Mouse (Mus musculus) v-Abl transformed pro-B cells (cell line): Measurements from ENCODE around the gene Dlgap1.

Experiments used
- in situ Hi-C, 2 experiments: fragments of 400-800 bp; cut with MboI; formaldehyde crosslinking; loops; one replicate each; pipeline ENCODE4 v1.15.1; 2025; ENCODE audit not compliant: unreplicated experiment in 2 of 2

Gene Dlgap1

GRCm38 (mm10) chr17:70849399-70850232 lies 880.7 kb downstream of the Dlgap1 start:
- in situ Hi-C loops: loop anchor here (5.0 to 25.0 kb wide), 8 partner anchors 43 to 765 kb away; partner anchors contain the start of genes Lpin2 (in 1 of the 2), Smchd1 (in 1 of the 2) and Wdr43 (in 1 of the 2)

GRCm38 (mm10) chr17:70850233-70850995 lies 881.5 kb downstream of the Dlgap1 start:
- in situ Hi-C loops: loop anchor here in 1 of 2 experiments (5.0 to 25.0 kb wide), 4 partner anchors 42 to 764 kb away; partner anchors contain the start of genes Lpin2, Smchd1 and Wdr43

GRCm38 (mm10) chr17:70850996-70851991 lies 882.4 kb downstream of the Dlgap1 start:
- in situ Hi-C loops: loop anchor here in 1 of 2 experiments (5.0 to 25.0 kb wide), 4 partner anchors 41 to 764 kb away; partner anchors contain the start of genes Lpin2, Smchd1 and Wdr43

- in situ Hi-C loops: loop anchor here in 1 of 2 experiments (5.0 to 25.0 kb wide), 4 partner anchors 40 to 763 kb away; partner anchors contain the start of genes Lpin2, Smchd1 and Wdr43
Observed at GRCm38 (mm10) chr17:70852011-70852685, 883.3 kb downstream of the Dlgap1 start.

GRCm38 (mm10) chr17:70852686-70853386 lies 884.0 kb downstream of the Dlgap1 start:
- in situ Hi-C loops: loop anchor here in 1 of 2 experiments (5.0 to 25.0 kb wide), 4 partner anchors 39 to 762 kb away; partner anchors contain the start of genes Lpin2, Smchd1 and Wdr43

- in situ Hi-C loops: loop anchor here in 1 of 2 experiments (5.0 to 25.0 kb wide), 4 partner anchors 39 to 761 kb away; partner anchors contain the start of genes Lpin2, Smchd1 and Wdr43
Observed at GRCm38 (mm10) chr17:70853436-70853905, 884.6 kb downstream of the Dlgap1 start, which contains the start of gene Tgif1. Gene Tgif1 (minus strand): TSS chr17:70853546.

- in situ Hi-C loops: loop anchor here in 1 of 2 experiments (5.0 to 25.0 kb wide), 4 partner anchors 38 to 761 kb away; partner anchors contain the start of genes Lpin2, Smchd1 and Wdr43
Observed at GRCm38 (mm10) chr17:70854021-70854420, 885.1 kb downstream of the Dlgap1 start.

GRCm38 (mm10) chr17:70856871-70857415 lies 888.1 kb downstream of the Dlgap1 start:
- in situ Hi-C loops: loop anchor here in 1 of 2 experiments (10.0 to 25.0 kb wide), 3 partner anchors 330 to 758 kb away; partner anchors contain the start of genes Lpin2, Smchd1 and Wdr43

- in situ Hi-C loops: loop anchor here in 1 of 2 experiments (10.0 to 25.0 kb wide), 3 partner anchors 328 to 756 kb away; partner anchors contain the start of genes Lpin2, Smchd1 and Wdr43
Observed at GRCm38 (mm10) chr17:70858814-70859213, 889.9 kb downstream of the Dlgap1 start.

GRCm38 (mm10) chr17:70864117-70864516 lies 895.2 kb downstream of the Dlgap1 start:
- in situ Hi-C loops: loop anchor here in 1 of 2 experiments (25.0 kb wide), 2 partner anchors 323 to 623 kb away; partner anchors contain the start of genes Lpin2 and Smchd1

GRCm38 (mm10) chr17:70864645-70865044 lies 895.8 kb downstream of the Dlgap1 start:
- in situ Hi-C loops: loop anchor here in 1 of 2 experiments (25.0 kb wide), 2 partner anchors 323 to 623 kb away; partner anchors contain the start of genes Lpin2 and Smchd1

GRCm38 (mm10) chr17:70865060-70865604 lies 896.3 kb downstream of the Dlgap1 start:
- in situ Hi-C loops: loop anchor here in 1 of 2 experiments (25.0 kb wide), 2 partner anchors 322 to 622 kb away; partner anchors contain the start of genes Lpin2 and Smchd1

- in situ Hi-C loops: loop anchor here in 1 of 2 experiments (25.0 kb wide), 2 partner anchors 321 to 621 kb away; partner anchors contain the start of genes Lpin2 and Smchd1
Observed at GRCm38 (mm10) chr17:70866029-70866428, 897.2 kb downstream of the Dlgap1 start.

GRCm38 (mm10) chr17:70866538-70867114 lies 897.8 kb downstream of the Dlgap1 start:
- in situ Hi-C loops: loop anchor here in 1 of 2 experiments (25.0 kb wide), 2 partner anchors 321 to 621 kb away; partner anchors contain the start of genes Lpin2 and Smchd1

GRCm38 (mm10) chr17:70868577-70869229 lies 899.8 kb downstream of the Dlgap1 start:
- in situ Hi-C loops: loop anchor here in 1 of 2 experiments (25.0 kb wide), 2 partner anchors 319 to 619 kb away; partner anchors contain the start of genes Lpin2 and Smchd1
